Mouse (Mus musculus) megakaryocyte, adult 5-6 weeks (primary cell): ENCODE data around the gene Btaf1. TPM values are rescaled to one million over a fixed set of nuclear protein-coding genes. Genes with fewer than 3 reads are reported as not detected.

Experiments
- ATAC-seq: 2 replicates; pipeline ENCODE4 v1.8.0; 2016; ENCODE audit warnings: mild to moderate bottlenecking, inconsistent platforms; ENCODE audit not compliant: poor library complexity, severe bottlenecking
- total RNA-seq, 2 experiments: library from RNA; stranded (forward) in 1 of 2; stranded (reverse) in 1 of 2; fragments of 153-499, 151-499 nt in 1 of 2; fragments of 221-1000, 200-1000 nt in 1 of 2; gene quantifications; 2 replicates each; pipeline versions ENCODE4 v1.2.3 to v1.2.4; 2015 to 2017

Gene Btaf1
- total RNA-seq (2015) (24.3 and 30.8 TPM in 2 replicates), total RNA-seq (2017) (44.2 and 50.4 TPM in 2 replicates)

- ATAC-seq = peak; percentile 83
Observed at GRCm38 (mm10) chr19:36925671-36926552, at the start of gene Btaf1. Btaf1 (plus strand) TSS chr19:36926079.

DNA sequence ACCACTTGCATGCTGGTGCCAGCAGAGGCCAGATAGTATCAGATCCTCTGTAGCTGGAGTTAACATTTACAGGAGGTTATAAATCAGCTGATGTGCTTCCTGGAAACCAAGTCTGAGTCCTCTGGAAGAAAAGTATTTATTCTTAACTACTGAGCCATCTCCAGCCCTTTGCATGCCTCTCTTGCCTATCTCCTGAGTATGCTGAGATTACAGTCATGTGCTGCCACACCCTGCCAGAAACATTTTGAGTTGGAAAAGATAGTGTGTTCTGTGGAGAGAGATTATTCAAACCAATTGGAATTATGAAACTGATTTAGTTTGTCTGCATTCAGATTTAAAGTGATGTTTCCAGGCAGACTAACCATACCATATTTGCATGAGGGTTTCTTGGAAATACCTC lies 48.5 kb upstream of the Btaf1 start:
- no peak for ATAC-seq

DNA sequence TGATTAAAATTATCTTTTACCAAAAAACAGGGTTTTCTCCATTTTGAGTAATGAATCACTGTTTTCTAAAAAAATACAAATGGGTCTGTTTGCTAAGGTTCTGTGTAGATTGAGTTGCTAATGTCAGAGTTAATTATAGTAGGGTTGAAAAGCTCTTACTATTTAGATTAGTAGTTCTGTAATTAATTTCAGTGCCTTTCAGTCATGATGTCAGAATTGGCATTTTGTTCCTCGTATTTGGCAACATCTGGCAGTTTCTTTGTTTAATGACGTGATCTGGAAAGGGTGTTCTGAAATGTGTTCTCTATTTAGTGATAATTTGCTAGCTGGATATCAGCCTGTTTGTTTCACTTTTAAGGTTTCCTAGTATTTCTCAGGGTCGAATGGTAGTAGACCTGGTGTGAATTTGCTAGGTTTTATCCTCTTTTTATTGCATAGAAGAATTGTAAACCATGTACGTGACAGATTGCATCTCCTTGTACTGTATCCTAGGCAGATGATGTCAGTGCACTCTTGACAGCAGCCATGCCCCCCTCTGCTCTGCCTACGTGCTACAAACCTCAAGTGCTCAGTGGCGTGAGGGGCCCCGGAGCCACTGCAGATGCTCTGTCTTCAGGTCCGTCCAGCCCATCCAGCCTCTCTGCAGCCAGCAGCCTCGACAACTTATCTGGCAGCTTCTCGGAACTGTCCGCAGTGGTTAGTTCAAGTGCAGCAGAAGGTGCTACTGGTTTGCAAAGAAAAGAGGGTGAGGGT lies 47.0 kb upstream of the Btaf1 start:
- ATAC-seq = no peak

DNA sequence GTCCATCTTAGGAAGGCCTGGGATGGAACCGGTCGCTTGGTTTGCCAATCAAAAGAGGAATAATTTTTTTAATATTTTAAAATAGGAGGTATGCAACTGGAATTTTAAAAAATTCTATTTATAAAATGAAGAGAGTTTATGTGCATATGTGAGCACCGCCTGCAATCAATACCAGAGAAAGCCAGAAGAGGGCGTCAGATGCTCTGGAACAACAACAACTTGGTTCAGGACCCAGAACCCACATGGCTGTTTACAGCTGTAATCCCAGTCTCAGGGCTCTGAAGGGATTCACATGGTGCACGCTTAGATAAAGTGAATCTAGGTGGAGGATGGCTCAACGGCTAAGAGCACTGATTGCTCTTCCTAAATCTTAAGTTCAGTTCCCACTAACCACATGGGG lies 42.8 kb upstream of the Btaf1 start:
- ATAC-seq = no peak

- no peak for ATAC-seq
Observed at GRCm38 (mm10) chr19:36886316-36886715, 39.6 kb upstream of the Btaf1 start.

GRCm38 (mm10) chr19:36887706-36888105 lies 38.2 kb upstream of the Btaf1 start:
- ATAC-seq = no peak

GRCm38 (mm10) chr19:36891746-36892145 lies 34.1 kb upstream of the Btaf1 start:
- no peak for ATAC-seq

DNA sequence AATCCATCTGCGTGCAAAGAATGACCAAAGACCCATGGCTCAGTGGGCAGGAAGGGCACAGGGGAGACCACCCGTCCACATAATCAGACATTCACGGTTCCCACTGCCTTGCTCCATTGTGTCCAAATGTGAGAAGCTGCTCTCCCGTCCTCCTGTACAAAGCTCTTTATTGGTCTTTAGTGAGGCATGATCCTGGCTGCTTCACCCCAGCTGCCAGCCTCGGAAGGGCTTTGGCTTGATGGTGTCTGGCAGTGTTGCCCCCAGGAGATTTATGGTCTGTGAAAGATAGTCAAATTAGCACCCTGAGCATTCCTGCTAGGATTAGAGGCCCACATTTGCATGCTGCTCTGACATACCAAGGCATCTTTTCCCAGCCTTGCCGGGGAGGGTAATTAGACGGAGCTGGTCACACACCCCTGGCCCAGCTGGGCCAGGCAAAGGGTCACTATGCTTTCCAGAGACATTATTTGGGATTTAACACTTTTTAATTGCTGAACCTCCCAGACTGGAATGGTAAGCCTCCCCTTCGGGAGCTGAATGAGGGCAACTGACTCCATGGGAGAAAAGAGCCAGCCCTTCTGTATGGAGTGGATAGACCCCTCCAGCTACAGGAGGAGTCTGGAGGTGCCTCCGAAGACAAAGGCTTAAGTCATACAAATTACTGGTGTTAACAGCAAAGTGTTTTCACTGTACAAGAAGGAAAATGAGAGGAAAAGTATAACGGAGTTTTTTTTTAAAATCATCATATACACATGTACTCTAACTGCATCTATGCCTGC lies 28.9 kb upstream of the Btaf1 start:
- ATAC-seq = no peak

GRCm38 (mm10) chr19:36897778-36898177 lies 28.1 kb upstream of the Btaf1 start:
- ATAC-seq = no peak

- no peak for ATAC-seq
Observed at GRCm38 (mm10) chr19:36903377-36903776, 22.5 kb upstream of the Btaf1 start.

DNA sequence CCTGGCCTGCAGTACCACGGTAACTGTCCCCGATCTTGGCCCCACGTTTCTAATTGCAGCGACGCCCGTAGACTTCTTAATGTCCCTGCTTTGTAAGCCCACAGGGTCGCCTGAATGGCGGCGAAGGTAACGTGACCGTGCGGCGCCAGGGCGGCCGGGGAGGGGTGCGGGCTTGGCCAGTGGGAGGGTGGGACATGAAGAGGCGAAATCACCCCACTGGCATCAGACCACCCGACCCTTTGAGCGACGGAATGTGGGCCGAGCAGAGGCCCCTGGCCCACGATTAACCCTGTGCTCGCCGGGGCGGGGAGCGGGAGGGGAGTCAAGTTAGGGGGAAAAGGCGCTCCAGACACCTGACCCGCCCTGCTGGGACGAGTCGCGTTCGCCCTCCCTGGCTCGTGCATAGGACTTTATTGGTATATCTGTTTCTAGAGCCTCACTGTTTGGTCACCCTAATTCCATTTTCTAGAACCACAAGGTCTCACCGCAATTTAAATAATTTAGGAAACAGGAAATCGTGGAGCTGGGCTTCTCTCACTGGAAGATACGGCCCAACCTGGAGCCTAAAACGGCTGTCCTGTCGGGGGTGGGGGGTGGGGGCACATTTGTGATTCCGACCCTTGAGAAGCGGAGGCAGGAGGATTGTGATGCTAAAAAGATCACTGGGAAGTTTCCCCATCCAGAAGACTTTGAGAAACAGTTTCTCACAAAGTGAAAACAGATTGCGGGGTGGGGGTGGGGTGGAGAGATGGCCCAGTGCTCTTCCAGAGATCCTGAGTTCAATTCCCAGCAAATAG lies 21.5 kb upstream of the Btaf1 start:
- ATAC-seq = peak; percentile 51

- no peak for ATAC-seq
Observed at GRCm38 (mm10) chr19:36909150-36909549, 16.7 kb upstream of the Btaf1 start.

- ATAC-seq = peak; percentile 77
Observed at GRCm38 (mm10) chr19:36909676-36910292, 16.1 kb upstream of the Btaf1 start.

- no peak for ATAC-seq
Observed at GRCm38 (mm10) chr19:36910424-36911045, 15.3 kb upstream of the Btaf1 start.

DNA sequence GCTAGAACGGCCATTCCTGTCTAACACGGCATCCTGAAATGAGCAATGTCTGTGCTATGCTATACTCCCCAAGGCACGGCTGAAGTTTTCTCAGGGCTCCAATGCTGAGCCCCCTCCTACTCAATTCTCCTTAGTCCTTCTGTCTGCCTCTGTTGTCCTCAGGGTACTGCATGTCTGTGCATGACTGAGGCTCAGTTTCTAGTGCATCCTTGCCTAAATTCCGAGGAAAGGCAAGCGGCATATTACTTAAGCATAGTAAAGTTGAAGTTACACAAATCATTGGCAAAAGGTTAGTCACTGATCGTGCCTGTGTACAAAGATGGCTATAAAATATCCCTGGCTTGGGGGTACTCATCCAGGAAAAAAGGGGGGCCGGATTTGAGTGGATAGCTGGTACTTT lies 12.8 kb upstream of the Btaf1 start:
- no peak for ATAC-seq

DNA sequence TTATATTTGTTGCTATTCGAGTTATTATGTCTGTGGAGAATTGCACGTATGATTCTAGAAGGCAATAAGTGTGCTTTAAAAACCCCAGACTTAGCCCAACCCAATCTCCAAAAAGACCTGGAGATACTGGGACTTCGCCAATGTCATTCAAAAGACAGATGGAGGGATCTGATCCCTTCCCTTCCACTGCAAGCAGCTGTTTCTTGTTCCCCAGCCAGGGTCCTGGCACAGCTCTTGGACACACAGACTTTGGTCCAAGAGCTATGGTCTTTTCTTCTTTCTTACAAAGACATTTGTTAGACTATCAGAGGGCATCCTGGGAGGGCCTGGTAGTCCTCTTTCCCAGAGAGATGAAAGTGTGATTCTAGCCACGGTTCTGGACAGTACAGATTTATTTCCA lies 9.7 kb upstream of the Btaf1 start:
- no peak for ATAC-seq

GRCm38 (mm10) chr19:36916876-36917389 lies 8.9 kb upstream of the Btaf1 start:
- ATAC-seq = no peak

DNA sequence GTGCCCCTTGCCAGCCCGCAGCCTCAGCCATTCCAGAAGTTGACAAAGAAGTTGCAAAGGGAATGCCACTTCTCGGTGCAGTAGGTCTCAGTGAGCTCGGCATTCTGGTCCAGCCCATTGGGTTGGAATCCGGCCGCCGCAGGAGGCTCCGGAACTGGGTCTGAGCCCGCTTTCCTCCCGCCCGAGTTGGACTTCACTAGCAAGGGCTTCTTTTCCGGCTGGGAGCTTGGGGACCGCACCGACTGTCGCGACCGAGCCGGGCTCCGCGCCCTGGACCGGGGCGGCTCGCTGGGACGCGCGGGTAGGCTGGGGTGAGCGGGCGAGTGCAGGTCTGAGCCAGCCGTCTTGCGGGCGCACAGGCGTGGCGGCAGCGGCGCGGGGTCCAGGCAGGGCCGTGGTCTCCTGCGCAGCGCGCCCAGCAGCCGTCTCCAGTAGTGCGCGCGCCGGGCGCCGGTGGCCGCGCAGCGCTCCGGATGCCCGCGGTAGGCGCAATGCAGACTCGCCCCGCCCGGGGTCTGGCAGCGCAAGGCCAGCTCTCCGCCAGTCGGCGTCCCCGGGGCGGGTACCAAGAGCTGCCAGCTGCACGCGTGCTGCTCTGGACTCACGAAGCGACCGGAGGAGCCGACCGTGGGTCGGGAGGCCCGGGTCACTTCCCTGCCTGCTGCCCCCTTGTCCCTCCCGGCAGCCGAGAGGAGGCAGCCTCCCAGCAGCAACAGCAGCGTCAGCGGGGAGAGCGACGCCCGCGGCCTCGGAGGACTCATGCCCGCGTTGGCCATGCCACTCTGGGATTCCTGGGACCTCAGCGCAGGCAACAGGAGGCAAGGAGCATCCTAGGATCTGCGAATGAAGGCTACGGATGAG lies 7.2 kb upstream of the Btaf1 start:
- peak; percentile 81 for ATAC-seq
